Comparison of ENCODE assay signal across 23 mouse cellular contexts in genomic region chr2:51936585-51936984, GRCm38 (mm10). TPM values are rescaled to one million over a fixed set of nuclear protein-coding genes. Genes with fewer than 3 reads are reported as not detected.
DNase-seq lines count a peak whose midpoint lies in the region; ATAC-seq and TF ChIP-seq lines count a peak whose summit lies in the region.
"Had no signal": no experiment of that assay in that cellular context is flagged by ENCODE, and none has a peak within 500 bp of the region (broad histone marks: within the 10 kb centered on the region; RNA-seq: fewer than 3 reads in every experiment).

No protein-coding gene starts in this region.

- no peak for TF ChIP-seq POLR2A in testis, adult 2 months (IDR thresholded peaks at IDR 0.05; ENCODE audit: control insufficient read depth, low read depth, low read length)

- no peak for ATAC-seq in liver, embryonic 12.5 days
- no peak for ATAC-seq in liver, embryonic 11.5 days (replicated peaks; ENCODE audit: low FRiP score)
- no peak for ATAC-seq in forebrain, embryonic 11.5 days (replicated peaks; ENCODE audit: low FRiP score)
- ATAC-seq: forebrain, embryonic 14.5 days; forebrain, postnatal 0 days; hindbrain, postnatal 0 days; intestine, embryonic 16.5 days had no signal

- H3K27me3 ChIP-seq in liver, embryonic 12.5 days (replicated peaks), result no peaks in the 10 kb centered on the region
- H3K27me3 ChIP-seq in liver, embryonic 11.5 days (replicated peaks; ENCODE audit: control insufficient read depth, insufficient read depth, low read length), result no peaks in the 10 kb centered on the region
- H3K27me3 ChIP-seq in testis, adult 2 months (ENCODE audit: control insufficient read depth, insufficient read depth, low read length), result no peaks in the 10 kb centered on the region
- no peaks in the 10 kb centered on the region; the same call in 1 of the 2 replicates for H3K27me3 ChIP-seq in forebrain, embryonic 11.5 days (ENCODE audit: control insufficient read depth, insufficient read depth, low read length)

- H3K4me3 ChIP-seq in liver, embryonic 12.5 days, result no peak overlapping the region
- no peak overlapping the region for H3K4me3 ChIP-seq in liver, embryonic 11.5 days (ENCODE audit: low read depth, low read length)
- H3K4me3 ChIP-seq in testis, adult 2 months (ENCODE audit: control insufficient read depth, low read depth, low read length), result peak overlapping the region; percentile 43; the same call in 1 of the 2 replicates
- no peak overlapping the region for H3K4me3 ChIP-seq in forebrain, embryonic 11.5 days (ENCODE audit: low read depth, low read length)
- H3K4me3 ChIP-seq: forebrain, embryonic 10.5 days; gastrocnemius, adult 2 months; heart, adult 2 months; heart, embryonic 10.5 days had no signal

- no peak for DNase-seq in liver, embryonic 11.5 days (ENCODE audit: low spot score)
- no peak for DNase-seq in testis, postnatal 10 days (ENCODE audit: low spot score)
- DNase-seq in NIH3T3 (ENCODE audit: low read depth), result peak; percentile 17
- no peak for DNase-seq in forebrain, embryonic 11.5 days (ENCODE audit: low spot score)
- DNase-seq: adrenal gland, adult 8-10 months; adrenal gland, postnatal 25 days; cerebellum, adult 11-12 months; cerebellum, adult 8-10 months; cerebellum, postnatal 10 days; forebrain, postnatal 0 days; gastrocnemius, adult 2 months; gastrocnemius, postnatal 25 days; heart, adult 2 months; heart, postnatal 10 days; heart, postnatal 4 days had no signal

- no peak overlapping the region for H3K9ac ChIP-seq in liver, embryonic 12.5 days
- H3K9ac ChIP-seq in liver, embryonic 11.5 days (ENCODE audit: low read depth, low read length), result no peak overlapping the region
- no peak overlapping the region for H3K9ac ChIP-seq in forebrain, embryonic 11.5 days (ENCODE audit: low read length)
- H3K9ac ChIP-seq: forebrain, postnatal 0 days; hindbrain, embryonic 14.5 days had no signal

- peaks cover 66% of the 10 kb centered on the region for H3K4me1 ChIP-seq in liver, embryonic 12.5 days
- peaks cover 19% of the 10 kb centered on the region for H3K4me1 ChIP-seq in liver, embryonic 11.5 days (replicated peaks; ENCODE audit: control insufficient read depth, insufficient read depth, low read length)
- H3K4me1 ChIP-seq in testis, adult 2 months (ENCODE audit: control insufficient read depth, insufficient read depth, low read length), result peaks cover 5% of the 10 kb centered on the region
- H3K4me1 ChIP-seq in forebrain, embryonic 11.5 days (replicated peaks; ENCODE audit: control insufficient read depth, insufficient read depth, low read length), result no peaks in the 10 kb centered on the region

- H3K9me3 ChIP-seq in liver, embryonic 12.5 days (replicated peaks), result no peaks in the 10 kb centered on the region
- H3K9me3 ChIP-seq in liver, embryonic 11.5 days (ENCODE audit: control insufficient read depth, low read length), result no peaks in the 10 kb centered on the region
- no peaks in the 10 kb centered on the region for H3K9me3 ChIP-seq in forebrain, embryonic 11.5 days (ENCODE audit: control insufficient read depth, low read length)
- H3K9me3 ChIP-seq: forebrain, embryonic 10.5 days; heart, embryonic 10.5 days had no signal

- no peak for TF ChIP-seq CTCF in testis, adult 2 months (IDR thresholded peaks at IDR 0.05; ENCODE audit: control insufficient read depth, insufficient read depth, insufficient replicate concordance, low read depth, low read length)

- H3K27ac ChIP-seq in liver, embryonic 12.5 days, result peak overlapping the region; percentile 11; the same call in 1 of the 2 replicates
- no peak overlapping the region for H3K27ac ChIP-seq in liver, embryonic 11.5 days (ENCODE audit: low read depth, low read length)
- no peak overlapping the region for H3K27ac ChIP-seq in testis, adult 2 months (ENCODE audit: control insufficient read depth, insufficient read depth, low read depth, low read length)
- H3K27ac ChIP-seq in forebrain, embryonic 11.5 days (ENCODE audit: low read depth, low read length), result no peak overlapping the region
- H3K27ac ChIP-seq: forebrain, embryonic 10.5 days; gastrocnemius, adult 2 months; heart, adult 2 months; heart, embryonic 10.5 days; hindbrain, embryonic 14.5 days; hindbrain, postnatal 0 days had no signal

- WGBS in liver, embryonic 12.5 days (ENCODE audit: insufficient replicate concordance), result 68% methylated on average over 3 of the region's 3 CpGs
- WGBS in liver, embryonic 11.5 days, result 76% methylated on average over 3 of the region's 3 CpGs
- WGBS in forebrain, embryonic 11.5 days, result 87% methylated on average over 3 of the region's 3 CpGs

- H3K36me3 ChIP-seq in liver, embryonic 12.5 days, result peaks cover 7% of the 10 kb centered on the region
- H3K36me3 ChIP-seq in liver, embryonic 11.5 days (ENCODE audit: control insufficient read depth, insufficient read depth, low read length), result no peaks in the 10 kb centered on the region
- no peaks in the 10 kb centered on the region for H3K36me3 ChIP-seq in testis, adult 2 months (ENCODE audit: control insufficient read depth, insufficient read depth, low read length)
- H3K36me3 ChIP-seq in forebrain, embryonic 11.5 days (ENCODE audit: control insufficient read depth, insufficient read depth, low read length), result no peaks in the 10 kb centered on the region
- H3K36me3 ChIP-seq: forebrain, embryonic 10.5 days; heart, embryonic 10.5 days had no signal

- no peak overlapping the region for H3K4me2 ChIP-seq in liver, embryonic 12.5 days
- no peak overlapping the region for H3K4me2 ChIP-seq in liver, embryonic 11.5 days
- no peak overlapping the region for H3K4me2 ChIP-seq in forebrain, embryonic 11.5 days (ENCODE audit: low read depth, low read length, severe bottlenecking)
- H3K4me2 ChIP-seq: hindbrain, embryonic 14.5 days had no signal

RNA-seq across cellular contexts. Expression of gene Rbm43, which starts 1.6 kb away (rescaled TPM):
- 25.3 and 27.3 TPM in 2 replicates for polyA plus RNA-seq in liver, embryonic 12.5 days (2016; fragmentation: Nextera tagmentation; extraction: Ambion mirVana)
- polyA plus RNA-seq in liver, embryonic 11.5 days (2014; fragmentation: Nextera tagmentation; extraction: Ambion mirVana), result 29.2 and 35.1 TPM in 2 replicates
- 14.3 and 23.2 TPM in 2 replicates for polyA plus RNA-seq in testis, adult 2 months (2012; rRNA removed)
- polyA plus RNA-seq in forebrain, embryonic 11.5 days (2014; fragmentation: Nextera tagmentation; extraction: Ambion mirVana), result 7.2 and 8.6 TPM in 2 replicates

RNA-seq across cellular contexts. Expression of gene Nmi, which starts 36.7 kb away (rescaled TPM):
- 9.0 and 10.0 TPM in 2 replicates for polyA plus RNA-seq in liver, embryonic 12.5 days (2016; fragmentation: Nextera tagmentation; extraction: Ambion mirVana)
- 11.8 and 12.5 TPM in 2 replicates for polyA plus RNA-seq in liver, embryonic 11.5 days (2014; fragmentation: Nextera tagmentation; extraction: Ambion mirVana)
- polyA plus RNA-seq in testis, adult 2 months (2012; rRNA removed), result 0.85 and 1.1 TPM in 2 replicates
- 6.0 and 6.7 TPM in 2 replicates for polyA plus RNA-seq in forebrain, embryonic 11.5 days (2014; fragmentation: Nextera tagmentation; extraction: Ambion mirVana)
